Mouse (Mus musculus) lung, adult 2 months (tissue): ENCODE measurements around the gene Bloc1s2.

Experiments
- CTCF ChIP-seq: fragments of 200-500 bp; IDR thresholded peaks from 2 replicates; pipeline ENCODE4 v1.5.1; 2011; ENCODE audit warnings: mild to moderate bottlenecking, low read length, control low read depth; ENCODE audit not compliant: insufficient read depth
- POLR2A ChIP-seq: fragments of 200-500 bp; IDR thresholded peaks from 2 replicates; pipeline ENCODE4 v1.6.1; 2011; ENCODE audit warnings: low read depth, mild to moderate bottlenecking, control low read depth, low read length, borderline replicate concordance; ENCODE audit errors: extremely low read depth

DNA sequence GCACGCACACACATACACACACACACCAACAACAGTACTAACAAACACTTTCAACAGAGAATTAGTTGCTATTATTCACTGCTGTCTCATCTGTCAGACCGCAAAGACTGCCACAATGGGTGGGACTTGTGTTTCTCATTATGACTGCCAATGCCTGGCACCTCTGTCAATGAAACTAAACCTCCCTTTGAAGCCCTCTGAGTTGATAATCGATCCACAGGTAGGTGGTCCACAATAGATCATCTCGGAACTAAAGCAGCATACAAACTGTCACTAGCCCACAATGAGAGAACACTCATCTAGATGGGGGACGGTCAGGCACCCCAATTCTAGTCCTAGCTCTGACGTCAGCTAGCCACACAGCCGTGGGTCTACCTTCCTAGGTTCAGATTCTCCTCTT lies 25.1 kb downstream of the Bloc1s2 start:
- TF ChIP-seq CTCF (no peak), POLR2A (no peak)
